28 mouse cellular contexts compared by ENCODE assay signal in the genomic region with DNA sequence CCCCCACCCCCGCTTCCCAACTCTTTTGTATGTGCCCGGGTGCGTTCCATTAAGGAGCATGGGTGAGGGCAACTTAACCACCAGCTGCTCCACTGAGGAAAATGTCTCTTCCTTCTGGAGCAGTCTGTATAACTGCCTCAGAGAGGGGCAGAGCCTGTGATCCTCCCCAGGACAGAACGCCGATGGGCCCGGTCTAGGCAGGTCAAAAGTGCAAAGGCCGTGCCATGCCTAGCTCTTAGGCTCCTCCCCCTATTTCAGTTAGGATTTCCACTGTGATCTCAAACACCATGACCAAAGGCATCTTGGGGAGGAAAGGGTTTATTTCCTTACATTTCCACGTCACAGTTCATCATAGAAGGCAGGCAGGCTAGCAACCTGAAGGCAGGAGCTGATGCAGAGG. TPM values are rescaled to one million over a fixed set of nuclear protein-coding genes. Genes with fewer than 3 reads are reported as not detected.
DNase-seq lines count a peak whose midpoint lies in the region; ATAC-seq and TF ChIP-seq lines count a peak whose summit lies in the region.
"Had no signal": no experiment of that assay in that cellular context is flagged by ENCODE, and none has a peak within 500 bp of the region (broad histone marks: within the 10 kb centered on the region; RNA-seq: fewer than 3 reads in every experiment).

No protein-coding gene starts in this region.

- 69% methylated on average over 8 of the region's 8 CpGs for WGBS in kidney, adult 2 months
- WGBS in kidney, embryonic 15.5 days: 82% methylated on average over 8 of the region's 8 CpGs
- 49% methylated on average over 8 of the region's 8 CpGs for WGBS in liver, adult 2 months
- 86% methylated on average over 8 of the region's 8 CpGs for WGBS in liver, embryonic 12.5 days (ENCODE audit: insufficient replicate concordance)
- 90% methylated on average over 8 of the region's 8 CpGs for WGBS in midbrain, embryonic 11.5 days
- 90% methylated on average over 8 of the region's 8 CpGs for WGBS in midbrain, postnatal 0 days

- H3K4me1 ChIP-seq in kidney, adult 2 months (ENCODE audit: control insufficient read depth, insufficient read depth, low read length): peaks cover 10% of the 10 kb centered on the region; the same call in 1 of the 2 replicates
- no peaks in the 10 kb centered on the region for H3K4me1 ChIP-seq in kidney, embryonic 15.5 days
- peaks cover 5% of the 10 kb centered on the region; the same call in 1 of the 2 replicates for H3K4me1 ChIP-seq in liver, adult 2 months (ENCODE audit: control insufficient read depth, insufficient read depth, low read length)
- H3K4me1 ChIP-seq in liver, embryonic 12.5 days: peaks cover 6% of the 10 kb centered on the region
- H3K4me1 ChIP-seq in midbrain, embryonic 11.5 days (ENCODE audit: control insufficient read depth, insufficient read depth, low read length): no peaks in the 10 kb centered on the region
- H3K4me1 ChIP-seq in midbrain, postnatal 0 days (ENCODE audit: insufficient read depth, low read length): no peaks in the 10 kb centered on the region
- H3K4me1 ChIP-seq: embryonic facial prominence, embryonic 12.5 days; embryonic facial prominence, embryonic 15.5 days; hindbrain, embryonic 10.5 days; hindbrain, embryonic 13.5 days had no signal

- H3K4me3 ChIP-seq in kidney, adult 2 months (ENCODE audit: insufficient read depth, low read depth, low read length): no peak overlapping the region
- no peak overlapping the region for H3K4me3 ChIP-seq in kidney, embryonic 15.5 days (replicated peaks)
- no peak overlapping the region for H3K4me3 ChIP-seq in liver, adult 2 months (ENCODE audit: insufficient read depth, low read depth, low read length)
- H3K4me3 ChIP-seq in liver, embryonic 12.5 days: no peak overlapping the region
- no peak overlapping the region for H3K4me3 ChIP-seq in midbrain, embryonic 11.5 days (ENCODE audit: low read depth, low read length)
- H3K4me3 ChIP-seq in midbrain, postnatal 0 days (ENCODE audit: low read depth, low read length): no peak overlapping the region
- H3K4me3 ChIP-seq: embryonic facial prominence, embryonic 12.5 days; embryonic facial prominence, embryonic 15.5 days; gastrocnemius, adult 2 months; hindbrain, embryonic 10.5 days; hindbrain, embryonic 13.5 days had no signal

- no peak for ATAC-seq in kidney, embryonic 15.5 days (replicated peaks; ENCODE audit: low FRiP score)
- ATAC-seq in liver, embryonic 12.5 days: no peak
- no peak for ATAC-seq in midbrain, embryonic 11.5 days (ENCODE audit: low FRiP score)
- ATAC-seq in midbrain, postnatal 0 days (ENCODE audit: low FRiP score): no peak
- ATAC-seq: activated CD4-positive, CD25-positive, alpha-beta regulatory T cell, adult 4 months; forebrain, embryonic 14.5 days; forebrain, postnatal 0 days; hindbrain, embryonic 16.5 days; Patski had no signal

- H3K27me3 ChIP-seq in kidney, adult 2 months (replicated peaks; ENCODE audit: control insufficient read depth, insufficient read depth, low read length): no peaks in the 10 kb centered on the region
- no peaks in the 10 kb centered on the region for H3K27me3 ChIP-seq in kidney, embryonic 15.5 days
- no peaks in the 10 kb centered on the region for H3K27me3 ChIP-seq in liver, adult 2 months (ENCODE audit: control insufficient read depth, insufficient read depth, low read length)
- no peaks in the 10 kb centered on the region for H3K27me3 ChIP-seq in liver, embryonic 12.5 days (replicated peaks)
- no peaks in the 10 kb centered on the region for H3K27me3 ChIP-seq in midbrain, embryonic 11.5 days (ENCODE audit: control insufficient read depth, insufficient read depth, low read length)
- H3K27me3 ChIP-seq in midbrain, postnatal 0 days (ENCODE audit: insufficient read depth, low read length): no peaks in the 10 kb centered on the region
- H3K27me3 ChIP-seq: CH12.LX; embryonic facial prominence, embryonic 12.5 days; embryonic facial prominence, embryonic 15.5 days; hindbrain, embryonic 13.5 days; Patski had no signal

- H3K36me3 ChIP-seq in kidney, adult 2 months (ENCODE audit: control insufficient read depth, insufficient read depth, low read length): no peaks in the 10 kb centered on the region
- no peaks in the 10 kb centered on the region; the same call in 1 of the 2 replicates for H3K36me3 ChIP-seq in kidney, embryonic 15.5 days
- H3K36me3 ChIP-seq in liver, adult 2 months (ENCODE audit: control insufficient read depth, insufficient read depth, low read length): peaks cover 3% of the 10 kb centered on the region; the same call in 1 of the 2 replicates
- peaks cover 25% of the 10 kb centered on the region for H3K36me3 ChIP-seq in liver, embryonic 12.5 days
- H3K36me3 ChIP-seq in midbrain, embryonic 11.5 days (ENCODE audit: control insufficient read depth, insufficient read depth, low read length): 0 out of 2 replicates have a peak, but pooled peaks cover 3% of the 10 kb centered on the region
- no peaks in the 10 kb centered on the region for H3K36me3 ChIP-seq in midbrain, postnatal 0 days (ENCODE audit: insufficient read depth, low read length)
- H3K36me3 ChIP-seq: embryonic facial prominence, embryonic 12.5 days; embryonic facial prominence, embryonic 15.5 days; G1E; hindbrain, embryonic 13.5 days had no signal

- H3K9me3 ChIP-seq in kidney, embryonic 15.5 days (replicated peaks): no peaks in the 10 kb centered on the region
- H3K9me3 ChIP-seq in liver, embryonic 12.5 days (replicated peaks): 0 out of 2 replicates have a peak, but pooled peaks cover 3% of the 10 kb centered on the region
- H3K9me3 ChIP-seq in midbrain, embryonic 11.5 days (ENCODE audit: control insufficient read depth, low read length): no peaks in the 10 kb centered on the region
- H3K9me3 ChIP-seq in midbrain, postnatal 0 days (ENCODE audit: low read length): no peaks in the 10 kb centered on the region
- H3K9me3 ChIP-seq: embryonic facial prominence, embryonic 12.5 days; embryonic facial prominence, embryonic 15.5 days; G1E; hindbrain, embryonic 10.5 days; hindbrain, embryonic 13.5 days had no signal

- peaks cover 25% of the 10 kb centered on the region for H3K79me2 ChIP-seq in liver, adult 2 months (ENCODE audit: control insufficient read depth, insufficient read depth, low read length)

- no peak overlapping the region for H3K9ac ChIP-seq in kidney, embryonic 15.5 days
- H3K9ac ChIP-seq in liver, adult 2 months (ENCODE audit: low read depth, low read length): no peak overlapping the region
- H3K9ac ChIP-seq in liver, embryonic 12.5 days: no peak overlapping the region
- H3K9ac ChIP-seq in midbrain, embryonic 11.5 days (ENCODE audit: low read length): no peak overlapping the region
- H3K9ac ChIP-seq in midbrain, postnatal 0 days (replicated peaks; ENCODE audit: low read length, poor library complexity, severe bottlenecking): no peak overlapping the region
- H3K9ac ChIP-seq: embryonic facial prominence, embryonic 12.5 days; embryonic facial prominence, embryonic 15.5 days; forebrain, postnatal 0 days; hindbrain, embryonic 13.5 days had no signal

- H3K27ac ChIP-seq in kidney, adult 2 months (ENCODE audit: insufficient read depth, low read depth, low read length): no peak overlapping the region
- no peak overlapping the region for H3K27ac ChIP-seq in kidney, embryonic 15.5 days
- peak overlapping the region; percentile 64 for H3K27ac ChIP-seq in liver, adult 2 months (replicated peaks; ENCODE audit: insufficient read depth, low read depth, low read length)
- H3K27ac ChIP-seq in liver, embryonic 12.5 days: no peak overlapping the region
- H3K27ac ChIP-seq in midbrain, embryonic 11.5 days (ENCODE audit: low read depth, low read length): no peak overlapping the region
- H3K27ac ChIP-seq in midbrain, postnatal 0 days (ENCODE audit: low read depth, low read length): no peak overlapping the region
- H3K27ac ChIP-seq: embryonic facial prominence, embryonic 12.5 days; embryonic facial prominence, embryonic 15.5 days; gastrocnemius, adult 2 months; hindbrain, embryonic 10.5 days; hindbrain, embryonic 13.5 days had no signal

- peak; percentile 52 for DNase-seq in kidney, adult 2 months
- DNase-seq in liver, adult 2 months (ENCODE audit: extremely low read depth, low read depth, low spot score): peak; percentile 69
- peak; percentile 44 for DNase-seq in midbrain, embryonic 11.5 days (ENCODE audit: low spot score, missing footprints)
- no peak for DNase-seq in midbrain, postnatal 0 days (ENCODE audit: low spot score)
- DNase-seq in layer of hippocampus, adult 8-10 months (ENCODE audit: low spot score in 2 of 2): no peak
- DNase-seq: adrenal gland, adult 8-10 months; adrenal gland, postnatal 25 days; B cell, adult 2 months; cerebellum, adult 9-10 months; cerebellum, postnatal 25 days; forebrain, postnatal 0 days; gastrocnemius, adult 2 months; gastrocnemius, postnatal 14 days; heart, adult 11 months; heart, postnatal 36 days had no signal

- no peak for TF ChIP-seq POLR2A in kidney, adult 2 months (IDR thresholded peaks at IDR 0.05; ENCODE audit: low read depth, low read length)
- no peak for TF ChIP-seq POLR2A in liver, adult 2 months (IDR thresholded peaks at IDR 0.05; ENCODE audit: extremely low read depth, insufficient read depth, low read length)

- H3K4me2 ChIP-seq in kidney, embryonic 15.5 days: no peak overlapping the region
- H3K4me2 ChIP-seq in liver, embryonic 12.5 days: no peak overlapping the region
- no peak overlapping the region for H3K4me2 ChIP-seq in midbrain, embryonic 11.5 days
- H3K4me2 ChIP-seq in midbrain, postnatal 0 days (ENCODE audit: low read depth, low read length, poor library complexity, severe bottlenecking): no peak overlapping the region
- H3K4me2 ChIP-seq: embryonic facial prominence, embryonic 12.5 days; embryonic facial prominence, embryonic 15.5 days; heart, embryonic 11.5 days; hindbrain, embryonic 13.5 days had no signal

- TF ChIP-seq CTCF in kidney, adult 2 months (conservative IDR thresholded peaks at IDR 0.05; ENCODE audit: insufficient read depth, insufficient read length, low read depth, low read length): no peak
- TF ChIP-seq CTCF in liver, adult 2 months (IDR thresholded peaks at IDR 0.05; ENCODE audit: low read depth, low read length): no peak
- no peak for TF ChIP-seq CTCF in midbrain, postnatal 0 days (IDR thresholded peaks at IDR 0.05)

RNA-seq across cellular contexts. Expression of gene Ak4, which starts 29.6 kb away (rescaled TPM):
- 135 and 164 TPM in 2 replicates for polyA plus RNA-seq in kidney, adult 2 months (2012; rRNA removed)
- polyA plus RNA-seq in kidney, embryonic 15.5 days (2015; fragmentation: Nextera tagmentation; extraction: Ambion mirVana): 17.8 and 19.0 TPM in 2 replicates
- 55.7 and 58.7 TPM in 2 replicates for total RNA-seq in liver, adult 2 months (2014; rRNA removed)
- 14.7 and 16.0 TPM in 2 replicates for polyA plus RNA-seq in liver, adult 2 months (2012; rRNA removed)
- 11.7 and 12.0 TPM in 2 replicates for polyA plus RNA-seq in liver, embryonic 12.5 days (2016; fragmentation: Nextera tagmentation; extraction: Ambion mirVana)
- polyA plus RNA-seq in midbrain, embryonic 11.5 days (2014; fragmentation: Nextera tagmentation; extraction: Ambion mirVana): 10.8 and 12.7 TPM in 2 replicates
- 11.8 and 19.7 TPM in 2 replicates for total RNA-seq in midbrain, postnatal 0 days (2014; rRNA removed)
- polyA plus RNA-seq in midbrain, postnatal 0 days (2015; fragmentation: Nextera tagmentation; extraction: Ambion mirVana): 5.0 and 5.8 TPM in 2 replicates
- total RNA-seq in layer of hippocampus, adult 8-10 months (2022): 10 to 100 TPM; 49.4 to 89.0 (median 61.8) TPM
- total RNA-seq: G1E had no signal
- polyA plus RNA-seq: G1E had no signal

RNA-seq across cellular contexts. Expression of gene Dnajc6, which starts 47.7 kb away (rescaled TPM):
- 13.9 and 14.5 TPM in 2 replicates for polyA plus RNA-seq in kidney, adult 2 months (2012; rRNA removed)
- polyA plus RNA-seq in kidney, embryonic 15.5 days (2015; fragmentation: Nextera tagmentation; extraction: Ambion mirVana): 1.0 and 1.2 TPM in 2 replicates
- total RNA-seq in liver, adult 2 months (2014; rRNA removed): 0.09 and 0.13 TPM in 2 replicates
- 0.01 and 0.06 TPM in 2 replicates for polyA plus RNA-seq in liver, adult 2 months (2012; rRNA removed)
- polyA plus RNA-seq in liver, embryonic 12.5 days (2016; fragmentation: Nextera tagmentation; extraction: Ambion mirVana): 0.02 and 0.10 TPM in 2 replicates
- 4.3 and 5.2 TPM in 2 replicates for polyA plus RNA-seq in midbrain, embryonic 11.5 days (2014; fragmentation: Nextera tagmentation; extraction: Ambion mirVana)
- 208 and 225 TPM in 2 replicates for total RNA-seq in midbrain, postnatal 0 days (2014; rRNA removed)
- 74.9 and 79.0 TPM in 2 replicates for polyA plus RNA-seq in midbrain, postnatal 0 days (2015; fragmentation: Nextera tagmentation; extraction: Ambion mirVana)
- total RNA-seq in layer of hippocampus, adult 8-10 months (2022): 100 to 1,000 TPM; 267 to 340 (median 308) TPM
- total RNA-seq: CH12.LX had no signal
- polyA plus RNA-seq: G1E had no signal

Comparison
In these comparisons a context has a peak if more than half of its experiments do, and no peak if none do; other contexts are left out.
1. DNase-seq: peak in kidney, adult 2 months (single experiment), liver, adult 2 months (single experiment) and midbrain, embryonic 11.5 days (single experiment); none in midbrain, postnatal 0 days (single experiment) and layer of hippocampus, adult 8-10 months (0 of 2).